Mouse (Mus musculus): ENCODE results near the gene Psmb2.

Psmb2 gene

DNA sequence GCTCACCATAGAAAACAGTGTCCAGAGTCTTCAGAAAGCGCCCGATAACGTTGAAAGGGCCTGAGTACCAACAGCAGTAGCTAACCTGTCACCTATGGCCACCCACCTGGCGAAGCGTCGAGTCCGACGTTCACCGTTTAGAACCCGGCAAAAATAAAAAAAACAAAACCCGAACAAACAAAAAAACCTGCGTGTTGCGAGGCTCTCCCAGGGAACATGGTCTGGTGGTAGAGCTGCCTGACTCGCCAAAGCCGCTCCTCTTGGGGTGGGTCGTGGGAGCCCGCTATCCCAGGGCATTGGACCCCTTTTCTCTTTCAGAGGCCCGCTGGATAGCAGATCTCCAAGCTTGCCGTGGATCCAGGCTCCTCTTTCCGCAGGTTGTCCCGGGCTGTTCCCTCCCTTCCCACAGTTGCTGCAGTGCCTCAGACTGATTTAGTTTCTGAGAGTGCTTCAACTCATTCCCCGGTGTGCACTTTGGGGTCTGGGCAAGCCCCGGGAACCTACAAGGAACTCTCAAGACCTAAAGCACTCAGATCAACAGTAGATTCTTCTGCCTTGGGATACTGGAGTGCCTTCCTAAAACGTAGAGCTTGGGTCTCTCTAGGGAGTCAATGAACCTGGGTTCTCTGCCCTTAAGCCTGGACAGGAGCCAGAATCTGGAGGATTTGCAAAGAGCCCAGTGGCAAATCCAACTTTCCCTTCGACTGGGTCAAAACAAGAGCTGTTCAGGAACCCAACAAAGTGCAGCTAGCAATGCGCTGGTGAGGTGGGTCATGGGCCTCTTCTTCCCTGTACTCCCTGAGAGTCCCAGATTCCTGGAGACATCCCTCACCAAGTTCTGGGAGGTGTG is 55.3 kb downstream of the Psmb2 start:
- DNase-seq (ENCODE audit: low spot score): no peak

DNA sequence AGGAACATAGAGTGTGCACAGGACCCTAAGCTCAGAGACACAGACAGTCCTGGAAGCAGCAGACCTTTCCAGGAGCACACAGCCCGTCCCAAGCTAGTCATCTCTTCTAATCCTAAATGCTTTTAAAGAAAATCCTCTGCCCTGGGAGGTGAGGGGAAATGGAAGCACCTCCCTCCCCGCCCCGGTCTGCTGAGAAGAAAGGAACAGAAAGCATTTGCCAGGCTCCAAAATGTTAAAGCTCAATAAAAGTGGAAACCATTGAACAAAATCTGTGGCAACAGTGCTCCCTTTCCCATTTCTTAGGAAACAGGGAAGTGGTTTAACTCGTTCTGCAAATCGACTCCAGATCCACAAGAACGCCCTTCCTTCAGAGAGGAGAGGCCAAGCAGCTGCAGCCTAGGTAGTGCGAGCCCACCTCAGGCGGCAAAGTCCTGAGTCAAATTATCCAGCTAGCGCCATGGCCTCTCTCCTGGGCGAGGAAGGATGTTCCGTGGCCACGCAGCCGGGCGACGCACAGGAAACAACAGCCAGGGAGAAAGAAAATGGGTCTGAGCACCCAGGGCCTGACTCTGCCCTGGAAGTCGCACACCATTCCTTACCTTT is 56.7 kb downstream of the Psmb2 start:
- DNase-seq (ENCODE audit: low spot score): no peak

DNA sequence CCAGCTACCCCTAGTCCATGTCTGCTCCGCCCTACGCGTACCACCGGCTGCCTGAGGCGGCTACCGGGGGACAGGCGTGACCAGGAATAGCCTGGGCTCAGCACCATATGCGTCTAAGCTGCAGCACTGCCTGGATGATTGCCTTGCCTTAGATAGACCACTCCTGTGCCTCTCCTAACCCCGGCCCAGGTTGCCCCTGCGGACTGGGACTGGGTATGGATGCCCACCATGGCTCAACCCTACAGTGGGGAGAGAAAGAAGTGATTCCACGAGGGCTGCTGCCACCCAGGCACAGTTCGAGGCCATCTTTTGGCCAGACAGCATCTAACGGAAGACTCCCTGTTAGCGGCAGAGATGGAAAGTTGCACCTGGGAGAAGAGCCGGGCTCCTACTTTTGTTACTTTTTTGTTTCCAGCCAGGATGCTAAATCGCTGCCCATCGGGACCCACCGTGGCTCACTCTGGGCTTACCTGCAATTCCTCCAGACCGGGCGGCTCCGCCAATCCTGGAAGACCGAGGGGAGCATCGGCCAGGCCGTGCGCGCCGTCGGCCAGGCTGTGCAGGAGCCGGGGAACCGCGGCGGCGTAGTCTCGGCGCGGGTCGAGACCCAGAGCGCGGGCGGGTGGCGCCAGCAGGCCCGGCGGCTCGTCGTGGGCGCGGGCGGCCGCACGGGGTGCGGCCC is 57.4 kb downstream of the Psmb2 start:
- DNase-seq (ENCODE audit: low spot score): no peak

DNA sequence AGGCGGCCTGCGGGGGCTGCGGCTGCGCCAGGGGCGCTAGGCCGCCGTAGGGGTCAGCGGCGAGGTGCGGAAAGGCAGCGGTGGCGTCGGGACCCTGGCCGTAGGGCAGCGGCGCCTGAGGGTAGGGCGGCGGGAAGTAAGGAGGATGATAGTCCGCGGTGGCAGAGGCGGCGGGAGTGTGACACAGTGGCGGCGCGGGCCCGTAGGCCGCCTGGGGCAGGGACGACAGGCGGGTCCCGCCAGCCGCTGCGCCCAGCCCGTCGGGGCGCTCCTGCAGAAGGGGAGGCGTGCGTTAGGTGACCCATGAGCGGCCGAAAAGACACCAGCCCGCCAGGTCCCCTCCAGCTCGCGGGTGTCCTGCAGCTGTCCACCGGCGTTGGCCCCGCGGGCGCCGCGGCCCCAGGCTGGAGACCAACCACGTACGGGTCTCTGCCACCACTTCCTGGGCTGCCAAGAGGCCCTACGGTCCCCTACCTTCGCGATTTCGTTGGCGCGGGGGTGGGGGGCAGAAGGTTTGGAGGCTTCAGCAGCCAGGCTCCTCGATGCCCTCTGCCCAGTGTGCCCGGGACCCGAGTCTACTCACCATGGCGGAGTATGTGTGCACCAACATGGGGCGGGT is 58.1 kb downstream of the Psmb2 start:
- DNase-seq (ENCODE audit: low spot score): no peak

DNA sequence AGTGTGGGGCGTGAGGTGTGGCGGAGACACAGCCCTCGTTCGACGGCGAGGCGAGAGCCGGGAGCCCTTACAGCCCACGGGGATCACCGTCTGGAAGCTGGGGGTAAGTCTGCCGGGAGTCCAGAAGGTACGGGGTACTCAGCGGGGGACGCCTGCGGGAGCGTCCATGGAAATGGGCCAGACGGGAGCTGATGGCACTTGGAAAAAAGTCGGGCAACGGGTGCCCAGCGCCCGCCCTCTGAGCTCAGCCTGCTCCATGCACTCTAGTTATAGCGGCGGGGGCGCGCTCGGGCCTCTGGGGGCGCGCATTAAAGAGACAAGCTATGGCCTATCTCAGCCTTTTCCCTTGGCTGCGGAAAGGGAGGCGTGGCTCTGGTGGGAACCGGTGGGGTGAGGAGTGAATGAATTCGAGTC is 58.6 kb downstream of the Psmb2 start, which contains the start of gene Tfap2e:
Gene Tfap2e, minus strand, starts transcription at position 240 of the 414 bp plus-strand sequence.
- no peak for DNase-seq (ENCODE audit: low spot score)

DNA sequence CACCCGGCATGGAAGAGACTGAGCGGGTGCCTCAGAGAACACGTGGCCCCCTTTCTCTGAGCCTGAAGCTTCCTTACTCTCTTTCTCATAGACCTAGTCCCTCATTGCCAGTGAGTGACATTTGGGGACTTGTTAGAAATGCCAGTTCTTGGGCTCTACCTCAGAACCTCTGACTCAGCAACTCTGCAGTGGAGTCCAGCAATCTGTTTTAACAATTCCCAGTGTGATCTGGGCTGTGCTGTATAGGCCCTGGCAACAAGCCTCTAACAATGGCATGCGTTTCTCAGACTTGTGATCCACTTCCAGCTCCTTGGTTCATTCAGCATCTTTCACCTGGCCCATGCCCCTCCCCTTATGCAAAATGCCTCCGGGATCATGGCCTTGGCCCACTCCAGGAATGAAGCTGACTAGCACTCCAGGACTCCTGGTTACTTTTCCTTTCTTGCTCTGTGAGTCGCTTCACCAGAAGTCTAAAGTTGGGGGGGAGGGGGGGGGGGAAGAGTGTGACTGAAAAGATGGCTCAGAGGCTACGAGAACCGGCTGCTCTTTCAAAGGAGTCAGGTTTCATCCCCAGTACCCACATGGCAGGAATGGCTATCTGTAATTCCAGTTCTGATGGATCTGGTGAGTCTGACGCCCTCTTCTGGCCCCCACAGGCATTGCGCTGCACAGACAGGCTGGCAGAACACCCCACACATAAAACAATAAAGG is 62.7 kb downstream of the Psmb2 start:
- DNase-seq (ENCODE audit: low spot score): no peak

DNA sequence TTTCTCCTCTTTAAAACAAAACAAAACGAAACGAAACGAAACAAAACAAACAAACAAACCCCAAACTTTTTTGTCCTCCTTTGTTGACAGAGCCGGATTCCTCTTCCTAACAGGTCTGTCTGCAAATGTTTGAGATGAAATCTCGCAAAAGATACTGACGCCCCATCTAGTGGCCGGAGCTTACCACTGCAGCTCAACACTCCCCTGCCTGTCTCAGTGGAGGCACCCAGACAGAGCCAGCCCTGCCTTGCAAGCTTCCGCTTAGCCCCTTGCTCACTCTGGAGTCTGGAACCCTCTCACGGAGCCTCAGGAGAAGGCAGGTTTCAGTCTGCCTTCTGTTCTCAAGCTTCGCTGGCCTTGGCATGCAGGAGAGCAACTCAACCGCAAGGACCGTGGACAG is 64.0 kb downstream of the Psmb2 start:
- peak; percentile 71 for DNase-seq (ENCODE audit: low spot score)

DNA sequence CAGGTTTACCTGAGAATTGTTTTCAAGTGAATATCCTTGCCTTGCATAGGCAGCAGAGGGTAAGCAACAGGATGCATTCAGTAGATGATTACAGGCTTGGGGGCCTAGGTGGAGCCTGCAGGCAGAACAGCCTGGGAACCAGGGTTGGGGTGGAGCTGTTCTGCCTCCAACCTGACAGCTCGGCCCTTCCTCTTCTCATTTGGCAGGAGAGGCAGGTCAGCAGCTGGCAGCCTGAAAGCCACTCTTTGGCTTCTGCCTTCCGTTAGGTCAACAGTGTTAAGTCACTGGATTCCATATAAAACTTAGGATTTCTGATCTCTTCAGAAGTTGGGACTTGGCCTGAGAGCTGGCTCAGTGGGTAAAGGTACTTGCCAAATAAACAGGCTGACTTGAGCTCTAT is 65.5 kb downstream of the Psmb2 start:
- no peak for DNase-seq (ENCODE audit: low spot score)

DNA sequence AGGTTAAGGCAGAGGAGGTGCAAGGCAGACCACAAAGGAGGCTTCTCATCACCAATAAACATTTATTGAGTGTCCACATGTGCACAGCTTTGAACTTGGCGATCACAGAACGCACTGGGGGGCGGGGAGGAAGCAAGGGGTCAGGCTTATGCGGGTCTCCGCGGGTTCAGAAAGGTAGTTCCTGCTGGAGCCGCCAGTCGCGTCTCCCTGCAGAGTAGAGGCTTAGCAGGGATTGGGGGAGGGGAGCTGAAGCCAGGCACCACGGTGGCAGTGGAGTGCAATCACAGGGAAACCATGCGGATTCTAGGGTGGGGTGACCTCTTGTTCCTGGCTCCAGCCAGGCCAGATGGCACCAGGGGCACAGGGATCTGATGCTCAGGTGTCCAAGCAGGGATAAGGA is 66.3 kb downstream of the Psmb2 start:
- DNase-seq (ENCODE audit: low spot score): no peak

DNA sequence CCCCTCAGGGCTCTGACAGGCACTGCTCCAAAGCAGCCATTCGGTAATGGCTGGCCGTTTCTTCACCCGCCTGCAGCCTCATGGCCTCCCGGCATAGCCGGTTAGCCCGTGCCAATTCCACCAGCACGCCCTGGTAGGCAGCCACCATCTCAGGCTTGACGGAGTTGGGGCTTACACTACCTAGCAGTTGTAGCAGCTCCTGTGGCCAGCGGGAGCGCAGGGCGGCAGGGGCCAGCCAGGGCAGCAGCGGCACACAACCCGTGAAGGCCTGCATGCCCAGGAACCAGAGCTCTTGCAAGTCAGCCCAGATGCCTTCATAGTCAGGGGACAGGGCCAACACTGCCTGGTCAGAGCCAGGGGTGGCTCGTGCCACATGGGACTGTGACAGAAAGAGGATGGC is 67.4 kb downstream of the Psmb2 start:
- DNase-seq (ENCODE audit: low spot score): no peak

DNA sequence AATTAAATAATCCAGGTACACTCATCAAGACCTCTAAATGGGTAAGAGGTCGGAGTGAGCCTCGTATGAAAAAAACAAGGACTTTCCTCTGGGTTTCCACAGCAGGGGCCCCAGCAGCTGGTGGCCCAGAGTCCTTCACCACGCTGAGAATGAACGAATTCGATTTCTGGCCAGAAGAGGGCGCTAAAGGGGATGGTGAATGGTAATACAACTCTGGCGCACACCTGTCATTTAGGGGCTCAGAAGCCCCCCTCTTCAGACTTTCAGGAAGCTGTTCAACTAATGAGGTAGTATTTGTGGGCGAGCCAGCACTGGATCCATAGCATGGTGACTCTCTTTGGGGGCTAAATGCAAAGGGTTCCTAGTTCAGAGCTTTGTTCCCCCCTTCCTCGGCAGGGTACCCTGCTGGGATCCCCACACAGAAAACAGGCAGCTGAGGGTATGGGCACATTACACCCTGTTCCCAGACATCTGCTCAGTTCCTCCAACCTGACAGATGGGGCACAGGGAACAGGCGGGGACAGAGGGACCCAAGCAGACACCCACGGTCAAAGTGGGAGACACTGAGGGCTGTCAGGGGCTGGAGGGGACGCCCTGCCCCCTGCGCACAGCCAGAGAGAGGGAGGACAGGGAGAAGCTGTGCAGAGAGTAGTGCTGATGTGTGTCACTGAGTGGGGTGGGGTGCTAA is 68.2 kb downstream of the Psmb2 start:
- peak; percentile 51 for DNase-seq (ENCODE audit: low spot score)

DNA sequence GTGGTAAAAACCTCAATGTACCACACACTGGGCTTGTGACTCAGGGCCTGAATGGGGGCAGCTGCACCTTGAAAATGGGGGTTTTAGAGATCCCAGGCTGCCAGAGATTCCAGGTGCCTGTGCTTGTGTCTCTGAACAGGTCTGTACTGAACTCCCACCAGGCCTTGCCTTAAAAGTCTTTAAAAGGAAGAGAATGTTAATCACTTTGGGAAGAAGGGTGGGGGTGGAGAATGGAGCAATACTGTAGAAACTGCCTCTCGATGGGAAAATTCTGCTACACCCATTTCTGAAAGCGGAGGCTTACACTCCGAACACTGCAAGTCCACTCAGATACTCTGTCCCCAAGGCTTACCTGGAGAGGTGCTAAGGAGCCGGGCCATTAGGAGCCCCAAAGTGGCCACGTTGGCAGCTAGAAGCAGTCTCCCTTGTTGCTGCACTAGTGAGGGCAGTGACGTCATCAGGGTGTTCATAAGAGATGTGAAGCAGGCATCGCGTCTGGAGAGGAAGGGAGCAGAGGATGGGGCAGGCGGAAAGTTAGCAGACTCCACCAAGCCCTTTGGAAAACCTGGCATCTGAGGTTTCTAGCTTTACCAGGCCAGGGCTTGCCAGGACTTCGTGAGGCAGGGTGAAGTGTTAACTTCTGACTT is 68.9 kb downstream of the Psmb2 start:
- no peak for DNase-seq (ENCODE audit: low spot score)

DNA sequence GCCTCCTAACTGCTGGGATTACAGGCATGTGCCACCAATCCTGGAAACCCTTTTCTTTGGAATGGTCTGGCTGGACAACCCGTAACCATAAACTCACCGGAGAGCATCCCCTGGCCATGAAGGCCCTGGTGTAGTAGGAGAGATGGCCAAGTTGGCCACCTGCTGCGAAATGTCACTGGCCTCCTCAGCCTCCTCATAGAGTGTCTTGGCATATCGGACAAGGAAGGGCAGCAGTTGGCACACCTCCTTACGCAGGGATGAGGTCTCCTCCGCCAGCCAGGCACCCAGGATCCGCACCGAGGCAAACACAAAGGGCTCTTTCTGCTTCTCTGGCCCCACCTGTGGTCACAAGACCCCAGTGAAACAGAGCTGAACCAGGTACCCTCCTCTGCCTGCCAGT is 71.0 kb downstream of the Psmb2 start:
- no peak for DNase-seq (ENCODE audit: low spot score)

DNA sequence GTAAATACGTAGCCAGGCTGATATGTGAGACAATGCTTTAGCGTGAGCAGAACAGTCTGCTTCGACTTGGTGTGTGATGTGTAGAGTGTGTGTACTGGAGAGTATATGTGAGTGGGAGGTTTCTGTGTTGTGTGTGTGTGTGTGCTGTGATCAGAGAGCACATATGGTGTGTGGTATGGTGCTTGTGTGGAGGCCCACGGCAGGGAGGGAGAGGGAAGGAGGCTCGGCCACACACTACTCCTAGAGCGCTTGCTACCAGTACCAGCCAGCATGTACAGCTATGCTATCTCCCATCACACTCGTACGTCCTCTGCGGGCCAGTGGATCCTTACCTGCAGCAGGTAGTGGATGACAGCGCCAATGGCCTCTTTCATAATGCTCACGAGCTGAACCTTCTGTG is 72.1 kb downstream of the Psmb2 start:
- no peak for DNase-seq (ENCODE audit: low spot score)

DNA sequence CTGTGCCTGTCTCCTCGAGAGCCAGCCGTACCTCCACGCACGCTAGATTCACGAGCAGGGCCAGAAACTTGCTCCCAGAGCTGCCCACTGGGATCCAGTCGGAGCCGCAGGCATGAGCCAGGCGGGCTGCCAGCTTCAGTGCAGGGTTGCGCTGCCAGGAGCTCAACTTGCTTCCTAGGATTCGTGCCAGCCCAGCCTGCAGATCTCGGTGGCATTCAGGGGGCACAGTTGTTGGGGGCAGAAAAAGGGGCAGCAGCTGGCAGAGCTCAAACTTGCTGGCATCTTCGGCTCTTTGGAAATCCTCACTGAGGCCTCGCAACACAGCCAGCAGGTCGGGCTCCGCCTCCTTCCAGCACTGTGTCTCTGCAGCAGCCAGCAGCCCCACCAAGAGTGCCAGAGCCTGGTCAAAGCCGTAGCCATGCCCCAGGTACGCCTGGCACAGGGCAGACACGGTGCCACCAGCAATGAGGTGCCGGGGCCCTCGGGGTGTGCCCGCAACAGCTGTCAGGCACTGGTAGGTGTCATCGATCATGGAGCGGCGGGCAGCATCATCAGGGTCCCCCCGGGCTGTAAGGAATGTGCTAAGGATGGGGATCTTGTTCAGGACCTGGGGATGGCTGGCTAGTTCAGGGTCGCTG is 72.7 kb downstream of the Psmb2 start:
- DNase-seq (ENCODE audit: low spot score): no peak

DNA sequence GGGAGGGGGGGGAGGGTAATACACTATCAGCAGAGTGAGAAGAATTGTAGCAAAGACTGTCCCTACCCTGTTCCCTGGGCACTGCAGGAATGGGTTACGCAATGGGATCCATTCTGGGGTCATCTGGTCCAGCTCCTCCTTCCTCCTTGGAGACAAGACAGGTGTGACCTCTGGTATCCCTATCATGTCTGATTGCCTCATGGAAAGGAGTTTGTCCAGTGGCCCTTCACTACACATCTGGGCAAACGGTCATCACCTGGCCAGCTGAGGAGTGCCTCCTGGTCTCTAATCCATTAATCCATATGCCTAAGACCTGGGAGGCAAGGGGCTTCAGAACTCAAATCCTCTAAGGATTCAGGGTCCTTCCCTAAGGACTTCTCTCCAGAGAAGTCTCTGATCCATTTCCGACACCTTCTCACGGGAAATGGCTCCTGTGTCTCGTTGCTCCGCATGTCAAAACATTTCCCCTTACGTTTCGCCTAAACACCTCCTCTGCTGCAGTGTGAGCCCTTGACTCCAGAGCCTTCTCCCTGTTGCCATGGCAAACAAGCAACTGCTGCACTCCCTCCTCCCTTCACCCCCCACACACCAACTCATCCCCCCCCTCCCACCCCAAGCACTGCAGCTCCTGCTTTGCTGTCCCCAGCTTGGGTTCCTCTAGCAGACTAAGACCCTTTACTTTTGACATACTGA is 73.6 kb downstream of the Psmb2 start:
- DNase-seq (ENCODE audit: low spot score): no peak

DNA sequence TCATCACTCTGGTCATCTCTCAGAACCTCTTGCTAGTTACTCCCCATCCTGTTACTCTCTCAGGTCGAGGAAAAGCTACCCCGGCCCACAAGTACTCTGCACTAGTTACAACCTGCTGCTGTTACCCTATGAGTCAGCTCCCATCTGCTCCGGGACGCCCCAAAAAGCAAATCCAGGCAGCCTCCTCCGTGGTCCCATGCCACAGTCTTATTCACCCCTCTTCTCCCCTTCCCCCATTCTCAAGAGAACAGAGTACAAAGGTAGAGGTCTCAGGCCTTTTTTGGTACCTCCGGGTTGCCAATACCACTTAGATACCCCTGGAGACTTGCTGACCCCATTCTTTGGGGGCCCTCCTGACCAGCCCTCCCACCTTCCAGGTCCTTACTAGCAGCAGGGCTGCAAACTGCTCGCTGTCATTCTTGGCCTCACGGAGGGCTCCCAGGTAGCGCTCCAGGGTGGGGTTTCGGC is 74.2 kb downstream of the Psmb2 start:
- no peak for DNase-seq (ENCODE audit: low spot score)

DNA sequence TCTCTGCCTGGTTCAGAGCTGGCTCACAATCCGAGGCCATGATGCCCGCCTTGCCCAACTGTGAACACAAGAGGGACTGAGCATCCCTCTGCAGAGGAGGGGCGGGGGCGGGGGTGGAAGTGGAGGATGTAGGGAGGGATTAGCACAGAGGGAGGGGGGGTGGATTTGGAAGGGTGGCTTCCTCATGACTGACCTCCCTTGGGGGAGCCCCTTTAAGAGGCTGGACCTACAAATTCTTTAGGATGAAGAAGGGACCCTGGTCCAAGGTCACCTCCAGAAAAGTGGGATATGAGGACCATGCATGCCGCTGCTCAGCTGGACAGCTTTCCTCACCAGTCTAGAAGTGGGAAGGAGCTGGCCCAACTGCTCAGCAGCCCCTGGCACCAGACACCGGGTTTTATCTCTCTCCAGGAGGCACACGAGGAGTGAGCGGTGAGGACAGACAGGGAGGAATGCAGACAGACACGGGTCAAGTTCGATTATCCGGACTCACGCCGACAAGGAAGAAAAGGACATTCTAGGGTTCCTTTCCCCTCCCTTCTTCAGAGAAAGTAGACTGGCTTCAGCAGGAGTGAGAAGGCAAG is 74.7 kb downstream of the Psmb2 start:
- DNase-seq (ENCODE audit: low spot score): no peak

DNA sequence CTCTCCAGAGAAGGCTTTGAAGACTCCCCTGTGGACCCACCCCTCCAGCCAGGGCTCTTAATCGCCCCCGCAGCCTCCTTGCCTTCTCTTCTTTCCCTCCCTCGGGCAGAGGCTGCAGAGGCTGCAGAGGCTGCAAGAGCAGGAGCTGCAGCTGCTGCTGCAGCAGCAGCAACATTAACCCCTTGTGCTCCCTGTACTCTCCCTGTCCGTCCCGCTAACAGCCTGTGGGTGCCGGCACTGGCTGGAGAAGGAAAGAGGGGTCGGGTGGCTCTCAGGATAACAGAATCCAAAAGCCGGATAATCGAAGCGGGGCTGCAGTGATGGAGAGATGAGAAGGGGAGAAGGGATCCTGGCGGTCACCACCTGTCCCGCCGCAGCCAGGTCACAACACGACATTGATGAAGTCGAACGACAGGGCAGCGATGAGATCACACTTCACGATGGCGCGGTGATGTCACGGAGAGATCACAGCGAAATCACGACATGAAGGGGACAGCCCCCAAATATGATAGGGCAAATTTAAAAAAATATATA is 75.2 kb downstream of the Psmb2 start:
- DNase-seq (ENCODE audit: low spot score): no peak
